Mouse (Mus musculus) limb, embryonic 15.5 days (tissue): ENCODE measurements around the gene Ntsr2. TPM values are rescaled to one million over a fixed set of nuclear protein-coding genes. Genes with fewer than 3 reads are reported as not detected.

Experiments
- ATAC-seq: fragments of 200-750 bp; cut with Nextera tagmentation; 2 replicates; pipeline ENCODE4 v1.8.0; 2017; ENCODE audit warnings: low read depth, moderate TSS enrichment; ENCODE audit not compliant: insufficient number of reproducible peaks, low FRiP score, low TSS enrichment
- H3K27ac ChIP-seq: fragments of 300-500 bp; sonication (generic); 2 replicates; pipeline ENCODE4 v1.5.1; 2015; ENCODE audit warnings: moderate library complexity, mild to moderate bottlenecking, inconsistent platforms
- H3K27me3 ChIP-seq: fragments of 300-500 bp; sonication (generic); 2 replicates; pipeline ENCODE4 v1.6.1; 2015; ENCODE audit warnings: inconsistent platforms
- H3K36me3 ChIP-seq: fragments of 300-500 bp; sonication (generic); 2 replicates; pipeline ENCODE4 v1.6.1; 2015; ENCODE audit warnings: inconsistent platforms
- H3K4me1 ChIP-seq: fragments of 300-500 bp; sonication (generic); 2 replicates; pipeline ENCODE4 v1.6.1; 2015; ENCODE audit warnings: inconsistent platforms
- H3K4me2 ChIP-seq: fragments of 300-500 bp; sonication (generic); 2 replicates; pipeline ENCODE4 v1.6.1; 2015; ENCODE audit warnings: mild to moderate bottlenecking, inconsistent platforms
- H3K4me3 ChIP-seq: fragments of 300-500 bp; sonication (generic); 2 replicates; pipeline ENCODE4 v1.5.1; 2015; ENCODE audit warnings: mild to moderate bottlenecking, inconsistent platforms
- H3K9ac ChIP-seq: fragments of 300-500 bp; sonication (generic); 2 replicates; pipeline ENCODE4 v1.6.1; 2015; ENCODE audit warnings: inconsistent platforms
- H3K9me3 ChIP-seq: fragments of 300-500 bp; sonication (generic); 2 replicates; pipeline ENCODE4 v1.6.1; 2016; ENCODE audit warnings: inconsistent platforms
- WGBS: fragments of 180-500 bp; shearing (Covaris S2); methylation state at CpG from one replicate; pipeline ENCODE4 v1.1.7; 2015; 5-methylcytosine and 5-hydroxymethylcytosine counted together
- polyA plus RNA-seq: library from polyadenylated mRNA; unstranded; fragments of >200 nt; fragmentation: Nextera tagmentation; extraction: Ambion mirVana; gene quantifications from 2 replicates; pipeline ENCODE4 v1.2.1, GENCODE M21; 2015

Ntsr2 gene
- polyA plus RNA-seq, 1 experiment from 2014 or later, result not detected

- Histone ChIP-seq H3K9me3 (no peaks in the 10 kb centered on the region), H3K27me3 (no peaks in the 10 kb centered on the region), H3K9ac (no peak overlapping the region), H3K4me1 (no peaks in the 10 kb centered on the region), H3K4me3 (no peak overlapping the region), H3K36me3 (no peaks in the 10 kb centered on the region), H3K27ac (no peak overlapping the region), H3K4me2 (no peak overlapping the region)
- no peak for ATAC-seq
- 60% methylated on average over 14 of the region's 14 CpGs for WGBS
These were observed 18.9 kb upstream of the Ntsr2 start for GRCm38 (mm10) chr12:16634075-16634813.

GRCm38 (mm10) chr12:16635816-16636215 lies 17.4 kb upstream of the Ntsr2 start:
- H3K4me3 ChIP-seq, result no peak overlapping the region
- no peak overlapping the region for H3K27ac ChIP-seq
- H3K9me3 ChIP-seq, result no peaks in the 10 kb centered on the region
- no peaks in the 10 kb centered on the region for H3K36me3 ChIP-seq
- H3K4me1 ChIP-seq, result no peaks in the 10 kb centered on the region
- H3K4me2 ChIP-seq, result no peak overlapping the region
- no peak overlapping the region for H3K9ac ChIP-seq
- ATAC-seq, result no peak
- WGBS, result 69% methylated on average over 6 of the region's 6 CpGs
- H3K27me3 ChIP-seq, result no peaks in the 10 kb centered on the region

GRCm38 (mm10) chr12:16639078-16639771 lies 14.0 kb upstream of the Ntsr2 start:
- H3K4me3 ChIP-seq, result no peak overlapping the region
- no peak for ATAC-seq
- no peak overlapping the region for H3K27ac ChIP-seq
- peaks cover 7% of the 10 kb centered on the region for H3K4me1 ChIP-seq
- WGBS, result 67% methylated on average over 12 of the region's 12 CpGs
- no peaks in the 10 kb centered on the region for H3K27me3 ChIP-seq
- no peaks in the 10 kb centered on the region for H3K36me3 ChIP-seq
- no peaks in the 10 kb centered on the region for H3K9me3 ChIP-seq
- no peak overlapping the region for H3K4me2 ChIP-seq
- H3K9ac ChIP-seq, result no peak overlapping the region

- 86% methylated on average over 6 of the region's 6 CpGs for WGBS
- Histone ChIP-seq H3K4me1 (peaks cover 8% of the 10 kb centered on the region), H3K27ac (no peak overlapping the region), H3K27me3 (no peaks in the 10 kb centered on the region), H3K9ac (no peak overlapping the region), H3K4me2 (no peak overlapping the region), H3K4me3 (no peak overlapping the region), H3K36me3 (no peaks in the 10 kb centered on the region), H3K9me3 (no peaks in the 10 kb centered on the region)
- no peak for ATAC-seq
These were observed 13.1 kb upstream of the Ntsr2 start for GRCm38 (mm10) chr12:16640075-16640474.

- H3K36me3 ChIP-seq, result no peaks in the 10 kb centered on the region
- H3K4me3 ChIP-seq, result no peak overlapping the region
- peaks cover 8% of the 10 kb centered on the region for H3K4me1 ChIP-seq
- no peak overlapping the region for H3K27ac ChIP-seq
- H3K9me3 ChIP-seq, result no peaks in the 10 kb centered on the region
- no peak overlapping the region for H3K9ac ChIP-seq
- H3K4me2 ChIP-seq, result no peak overlapping the region
- H3K27me3 ChIP-seq, result no peaks in the 10 kb centered on the region
- no peak for ATAC-seq
- WGBS, result 59% methylated on average over 5 of the region's 5 CpGs
These were observed 11.2 kb upstream of the Ntsr2 start for GRCm38 (mm10) chr12:16642000-16642399.

- peaks cover 8% of the 10 kb centered on the region for H3K4me1 ChIP-seq
- no peak overlapping the region for H3K9ac ChIP-seq
- H3K9me3 ChIP-seq, result no peaks in the 10 kb centered on the region
- WGBS, result 46% methylated on average over 12 of the region's 12 CpGs
- no peaks in the 10 kb centered on the region for H3K27me3 ChIP-seq
- peak; percentile 50; the same call in 1 of the 2 replicates for ATAC-seq
- H3K36me3 ChIP-seq, result no peaks in the 10 kb centered on the region
- H3K27ac ChIP-seq, result no peak overlapping the region
- no peak overlapping the region for H3K4me3 ChIP-seq
- no peak overlapping the region for H3K4me2 ChIP-seq
These were observed 9.5 kb upstream of the Ntsr2 start for GRCm38 (mm10) chr12:16643508-16644345.

GRCm38 (mm10) chr12:16644698-16645097 lies 8.5 kb upstream of the Ntsr2 start:
- Histone ChIP-seq H3K27ac (no peak overlapping the region), H3K9me3 (no peaks in the 10 kb centered on the region), H3K4me3 (no peak overlapping the region), H3K9ac (no peak overlapping the region), H3K36me3 (no peaks in the 10 kb centered on the region), H3K4me1 (peaks cover 8% of the 10 kb centered on the region), H3K27me3 (no peaks in the 10 kb centered on the region), H3K4me2 (no peak overlapping the region)
- no peak for ATAC-seq
- WGBS, result 54% methylated on average over 8 of the region's 8 CpGs

GRCm38 (mm10) chr12:16646780-16647409 lies 6.3 kb upstream of the Ntsr2 start:
- no peak for ATAC-seq
- no peak overlapping the region for H3K27ac ChIP-seq
- H3K9me3 ChIP-seq, result no peaks in the 10 kb centered on the region
- H3K4me2 ChIP-seq, result no peak overlapping the region
- H3K9ac ChIP-seq, result no peak overlapping the region
- WGBS, result 42% methylated on average over 9 of the region's 9 CpGs
- H3K27me3 ChIP-seq, result 0 out of 2 replicates have a peak, but pooled peaks cover 9% of the 10 kb centered on the region
- H3K4me3 ChIP-seq, result no peak overlapping the region
- no peaks in the 10 kb centered on the region for H3K36me3 ChIP-seq
- H3K4me1 ChIP-seq, result peaks cover 8% of the 10 kb centered on the region

GRCm38 (mm10) chr12:16648273-16648672 lies 4.9 kb upstream of the Ntsr2 start:
- WGBS, result 87% methylated on average over 6 of the region's 6 CpGs
- Histone ChIP-seq H3K36me3 (no peaks in the 10 kb centered on the region), H3K4me1 (peaks cover 10% of the 10 kb centered on the region), H3K27ac (no peak overlapping the region), H3K4me3 (no peak overlapping the region), H3K9me3 (no peaks in the 10 kb centered on the region), H3K9ac (no peak overlapping the region), H3K27me3 (peaks cover 22% of the 10 kb centered on the region), H3K4me2 (no peak overlapping the region)
- ATAC-seq, result no peak

GRCm38 (mm10) chr12:16649819-16650218 lies 3.4 kb upstream of the Ntsr2 start:
- no peaks in the 10 kb centered on the region for H3K36me3 ChIP-seq

GRCm38 (mm10) chr12:16655604-16656003 lies 2.4 kb downstream of the Ntsr2 start:
- Histone ChIP-seq H3K27me3 (peaks cover 50% of the 10 kb centered on the region), H3K4me1 (peaks cover 9% of the 10 kb centered on the region), H3K9me3 (no peaks in the 10 kb centered on the region), H3K9ac (no peak overlapping the region), H3K4me2 (no peak overlapping the region), H3K27ac (no peak overlapping the region), H3K36me3 (no peaks in the 10 kb centered on the region), H3K4me3 (no peak overlapping the region)
- ATAC-seq, result no peak
- 63% methylated on average over 4 of the region's 4 CpGs for WGBS

More at GRCm38 (mm10) chr12:16649819-16650218, 3.4 kb upstream of the Ntsr2 start:
- Histone ChIP-seq H3K4me1 (peaks cover 9% of the 10 kb centered on the region), H3K4me3 (no peak overlapping the region), H3K27me3 (peaks cover 38% of the 10 kb centered on the region), H3K9me3 (no peaks in the 10 kb centered on the region), H3K4me2 (no peak overlapping the region), H3K9ac (no peak overlapping the region), H3K27ac (no peak overlapping the region)
- 81% methylated on average over 6 of the region's 6 CpGs for WGBS
- ATAC-seq, result no peak
